Comparison of ENCODE assay signal across 27 mouse cellular contexts in the genomic region with DNA sequence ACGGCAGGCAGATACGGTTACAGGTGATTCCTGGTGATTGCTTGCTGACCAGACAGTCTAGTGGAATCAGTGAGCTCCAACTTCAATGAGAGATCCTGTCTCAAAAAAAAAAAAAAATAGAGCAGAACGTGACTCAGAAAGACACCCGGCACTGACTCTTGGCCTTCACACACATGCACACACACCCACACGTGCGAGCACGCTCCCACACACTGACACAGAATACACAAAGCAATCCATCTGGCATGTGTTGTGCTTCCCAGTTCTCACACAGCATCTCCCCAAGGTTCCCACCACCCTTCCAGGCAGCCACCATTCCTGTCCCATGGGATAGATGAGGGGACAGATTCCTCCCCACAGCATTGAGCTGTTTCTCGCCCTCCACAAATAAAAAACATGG. TPM values are rescaled to one million over a fixed set of nuclear protein-coding genes. Genes with fewer than 3 reads are reported as not detected.
DNase-seq lines count a peak whose midpoint lies in the region; ATAC-seq lines count a peak whose summit lies in the region.
"Had no signal": no experiment of that assay in that cellular context is flagged by ENCODE, and none has a peak within 500 bp of the region (broad histone marks: within the 10 kb centered on the region; RNA-seq: fewer than 3 reads in every experiment).

No protein-coding gene starts in this region.

- H3K4me3 ChIP-seq in midbrain, embryonic 14.5 days (replicated peaks; ENCODE audit: low read depth, low read length) = no peak overlapping the region
- H3K4me3 ChIP-seq in midbrain, embryonic 15.5 days = no peak overlapping the region
- no peak overlapping the region for H3K4me3 ChIP-seq in neural tube, embryonic 14.5 days (ENCODE audit: low read depth, low read length)
- H3K4me3 ChIP-seq: embryonic facial prominence, embryonic 13.5 days; forebrain, embryonic 12.5 days; gastrocnemius, adult 2 months; heart, embryonic 12.5 days had no signal

- peaks cover 22% of the 10 kb centered on the region; the same call in 1 of the 2 replicates for H3K27me3 ChIP-seq in midbrain, embryonic 14.5 days (ENCODE audit: control insufficient read depth, insufficient read depth, low read length)
- H3K27me3 ChIP-seq in midbrain, embryonic 15.5 days (replicated peaks) = peaks cover 35% of the 10 kb centered on the region
- peaks cover 11% of the 10 kb centered on the region for H3K27me3 ChIP-seq in neural tube, embryonic 14.5 days (ENCODE audit: control insufficient read depth, insufficient read depth, low read length)

- no peak overlapping the region for H3K9ac ChIP-seq in midbrain, embryonic 14.5 days (replicated peaks; ENCODE audit: low read length)
- H3K9ac ChIP-seq in midbrain, embryonic 15.5 days = no peak overlapping the region
- no peak overlapping the region for H3K9ac ChIP-seq in neural tube, embryonic 14.5 days (replicated peaks; ENCODE audit: low read depth, low read length)
- H3K9ac ChIP-seq: embryonic facial prominence, embryonic 13.5 days; forebrain, embryonic 12.5 days; heart, embryonic 12.5 days had no signal

- whole genome bisulfite sequencing in midbrain, embryonic 14.5 days = 87% methylated on average over 8 of the region's 8 CpGs
- WGBS in midbrain, embryonic 15.5 days = 82% methylated on average over 8 of the region's 8 CpGs
- WGBS in neural tube, embryonic 14.5 days = 83% methylated on average over 8 of the region's 8 CpGs

- no peak overlapping the region for H3K4me2 ChIP-seq in midbrain, embryonic 14.5 days (ENCODE audit: low read length)
- H3K4me2 ChIP-seq in midbrain, embryonic 15.5 days = no peak overlapping the region
- H3K4me2 ChIP-seq in neural tube, embryonic 14.5 days (ENCODE audit: low read depth, low read length) = no peak overlapping the region
- H3K4me2 ChIP-seq: embryonic facial prominence, embryonic 13.5 days; forebrain, embryonic 12.5 days; heart, embryonic 12.5 days had no signal

- intact Hi-C loops in heart, postnatal 10 days (cut with DNase I) = no loop called here

- no peak for ATAC-seq in midbrain, embryonic 14.5 days (ENCODE audit: low FRiP score, low TSS enrichment)
- no peak for ATAC-seq in midbrain, embryonic 15.5 days (replicated peaks)
- ATAC-seq in neural tube, embryonic 14.5 days (ENCODE audit: low read depth) = no peak
- ATAC-seq: activated CD4-positive, CD25-positive, alpha-beta regulatory T cell, adult 4 months; forebrain, embryonic 16.5 days; Patski had no signal

- peak; percentile 51 for DNase-seq in layer of hippocampus, adult 11-12 months (ENCODE audit: low spot score)
- DNase-seq in layer of hippocampus, postnatal 36 days = no peak
- no peak for DNase-seq in midbrain, embryonic 14.5 days
- DNase-seq in right cerebral cortex, adult 2 months (ENCODE audit: low spot score in 2 of 2) = peak; percentile 39 to 53
- DNase-seq in right cerebral cortex, postnatal 14 days = no peak
- DNase-seq in heart, postnatal 10 days = no peak
- DNase-seq: adrenal gland, postnatal 14 days; cerebellum, adult 18-20 months; cerebellum, adult 9-11 months; cerebellum, postnatal 36 days; gastrocnemius, adult 2 months; gastrocnemius, postnatal 25 days; heart, postnatal 36 days had no signal

- H3K27ac ChIP-seq in midbrain, embryonic 14.5 days (replicated peaks; ENCODE audit: low read depth, low read length) = 0 out of 2 replicates have a peak overlapping the region, but pooled peaks have one; percentile 63
- no peak overlapping the region for H3K27ac ChIP-seq in midbrain, embryonic 15.5 days
- H3K27ac ChIP-seq in neural tube, embryonic 14.5 days (ENCODE audit: low read depth, low read length) = 0 out of 2 replicates have a peak overlapping the region, but pooled peaks have one; percentile 7
- H3K27ac ChIP-seq: embryonic facial prominence, embryonic 13.5 days; forebrain, embryonic 12.5 days; gastrocnemius, adult 2 months had no signal

- H3K36me3 ChIP-seq in midbrain, embryonic 14.5 days (ENCODE audit: control insufficient read depth, insufficient read depth, low read length) = 0 out of 2 replicates have a peak, but pooled peaks cover 6% of the 10 kb centered on the region
- H3K36me3 ChIP-seq in midbrain, embryonic 15.5 days (replicated peaks) = no peaks in the 10 kb centered on the region
- no peaks in the 10 kb centered on the region for H3K36me3 ChIP-seq in neural tube, embryonic 14.5 days (ENCODE audit: control insufficient read depth, insufficient read depth, low read length)
- H3K36me3 ChIP-seq: embryonic facial prominence, embryonic 13.5 days; forebrain, embryonic 12.5 days; heart, embryonic 12.5 days had no signal

- H3K4me1 ChIP-seq in midbrain, embryonic 14.5 days (ENCODE audit: control insufficient read depth, insufficient read depth, low read length) = peaks cover 9% of the 10 kb centered on the region
- peaks cover 10% of the 10 kb centered on the region; the same call in 1 of the 2 replicates for H3K4me1 ChIP-seq in midbrain, embryonic 15.5 days
- 0 out of 2 replicates have a peak, but pooled peaks cover 6% of the 10 kb centered on the region for H3K4me1 ChIP-seq in neural tube, embryonic 14.5 days (ENCODE audit: control insufficient read depth, insufficient read depth, low read length)
- H3K4me1 ChIP-seq: embryonic facial prominence, embryonic 13.5 days; heart, embryonic 12.5 days had no signal

- H3K9me3 ChIP-seq in midbrain, embryonic 14.5 days (ENCODE audit: control insufficient read depth, low read length) = no peaks in the 10 kb centered on the region
- no peaks in the 10 kb centered on the region for H3K9me3 ChIP-seq in midbrain, embryonic 15.5 days
- H3K9me3 ChIP-seq in neural tube, embryonic 14.5 days (ENCODE audit: control insufficient read depth, low read length) = no peaks in the 10 kb centered on the region
- H3K9me3 ChIP-seq: embryonic facial prominence, embryonic 13.5 days; forebrain, embryonic 12.5 days; heart, embryonic 12.5 days had no signal

RNA-seq across cellular contexts. Expression of a gene that starts 11.4 kb away (rescaled TPM):
- under 1 TPM in 1 of 2 experiments, not detected in 1; 0.13 TPM for total RNA-seq in layer of hippocampus, postnatal 36 days (2021)
- 34.1 and 44.9 TPM in 2 replicates for polyA plus RNA-seq in midbrain, embryonic 14.5 days (2014; fragmentation: Nextera tagmentation; extraction: Ambion mirVana)
- 36.8 and 41.5 TPM in 2 replicates for polyA plus RNA-seq in midbrain, embryonic 15.5 days (2015; fragmentation: Nextera tagmentation; extraction: Ambion mirVana)
- polyA plus RNA-seq in neural tube, embryonic 14.5 days (2014; fragmentation: Nextera tagmentation; extraction: Ambion mirVana) = 27.6 and 28.1 TPM in 2 replicates
- not detected for total RNA-seq in heart, postnatal 10 days (2021)
- total RNA-seq: adrenal gland, adult 18-20 months; adrenal gland, postnatal 14 days; CH12.LX; gastrocnemius, adult 2 months; gastrocnemius, postnatal 25 days; granulocyte monocyte progenitor cell, adult 5-6 weeks; heart, adult 8-10 months; heart, postnatal 36 days had no signal
- polyA plus RNA-seq: activated CD4-positive, CD25-positive, alpha-beta regulatory T cell, adult 4 months; heart, embryonic 16.5 days had no signal

RNA-seq across cellular contexts. Expression of a gene that starts 52.5 kb away (rescaled TPM):
- 1 to 10 TPM; 6.9 to 8.3 TPM for total RNA-seq in layer of hippocampus, postnatal 36 days (2021)
- polyA plus RNA-seq in midbrain, embryonic 14.5 days (2014; fragmentation: Nextera tagmentation; extraction: Ambion mirVana) = 6.0 TPM in 2 replicates
- 5.6 and 6.0 TPM in 2 replicates for polyA plus RNA-seq in midbrain, embryonic 15.5 days (2015; fragmentation: Nextera tagmentation; extraction: Ambion mirVana)
- 5.8 and 8.3 TPM in 2 replicates for polyA plus RNA-seq in neural tube, embryonic 14.5 days (2014; fragmentation: Nextera tagmentation; extraction: Ambion mirVana)
- total RNA-seq in heart, postnatal 10 days (2021) = 10 to 100 TPM in 1 of 2 experiments, 1 to 10 TPM in 1; 9.1 to 11.2 TPM
- polyA plus RNA-seq: activated CD4-positive, CD25-positive, alpha-beta regulatory T cell, adult 4 months had no signal

RNA-seq across cellular contexts. Expression of a gene that starts 56.2 kb away (rescaled TPM):
- not detected for total RNA-seq in layer of hippocampus, postnatal 36 days (2021)
- polyA plus RNA-seq in midbrain, embryonic 14.5 days (2014; fragmentation: Nextera tagmentation; extraction: Ambion mirVana) = 0.55 TPM in 1 of 2 replicates, not detected in the other
- 0.36 TPM in 1 of 2 replicates, not detected in the other for polyA plus RNA-seq in midbrain, embryonic 15.5 days (2015; fragmentation: Nextera tagmentation; extraction: Ambion mirVana)
- 0.29 TPM in 1 of 2 replicates, not detected in the other for polyA plus RNA-seq in neural tube, embryonic 14.5 days (2014; fragmentation: Nextera tagmentation; extraction: Ambion mirVana)
- total RNA-seq in heart, postnatal 10 days (2021) = not detected
- total RNA-seq: adrenal gland, adult 18-20 months; CH12.LX; gastrocnemius, postnatal 25 days; granulocyte monocyte progenitor cell, adult 5-6 weeks had no signal
- polyA plus RNA-seq: activated CD4-positive, CD25-positive, alpha-beta regulatory T cell, adult 4 months; embryonic facial prominence, embryonic 13.5 days; forebrain, embryonic 12.5 days; forebrain, embryonic 16.5 days; heart, embryonic 12.5 days; hindbrain, embryonic 11.5 days had no signal

Comparison
In these comparisons a context has a peak if more than half of its experiments do, and no peak if none do; other contexts are left out.
1. DNase-seq: peak in layer of hippocampus, adult 11-12 months (single experiment) and right cerebral cortex, adult 2 months (2 of 2); none in layer of hippocampus, postnatal 36 days (0 of 2), midbrain, embryonic 14.5 days (single experiment), right cerebral cortex, postnatal 14 days (single experiment) and heart, postnatal 10 days (0 of 2).